Mouse (Mus musculus) cortical plate, adult 2 months (tissue): ENCODE measurements around the gene Trim10.

ENCODE experiments used
- CTCF ChIP-seq: fragments of 200-500 bp; IDR thresholded peaks from 2 replicates; pipeline ENCODE4 v1.5.1; 2011; ENCODE audit warnings: mild to moderate bottlenecking, control low read depth, low read length; ENCODE audit not compliant: insufficient read depth; ENCODE audit errors: extremely low read depth
- POLR2A ChIP-seq: fragments of 200-500 bp; IDR thresholded peaks from 2 replicates; pipeline ENCODE4 v1.6.1; 2011; ENCODE audit warnings: mild to moderate bottlenecking, low read length, control low read depth; ENCODE audit not compliant: insufficient read depth; ENCODE audit errors: extremely low read depth

GRCm38 (mm10) chr17:36856236-36856635 is 13.1 kb upstream of the Trim10 start:
- TF ChIP-seq CTCF (no peak), POLR2A (no peak)
